Mouse (Mus musculus): Measurements from ENCODE around the gene Tdp2. TPM values are rescaled to one million over a fixed set of nuclear protein-coding genes. Genes with fewer than 3 reads are reported as not detected.

The Tdp2 gene
- polyA plus RNA-seq, 1 experiment from 2014 or later, result 66.3 TPM

DNA sequence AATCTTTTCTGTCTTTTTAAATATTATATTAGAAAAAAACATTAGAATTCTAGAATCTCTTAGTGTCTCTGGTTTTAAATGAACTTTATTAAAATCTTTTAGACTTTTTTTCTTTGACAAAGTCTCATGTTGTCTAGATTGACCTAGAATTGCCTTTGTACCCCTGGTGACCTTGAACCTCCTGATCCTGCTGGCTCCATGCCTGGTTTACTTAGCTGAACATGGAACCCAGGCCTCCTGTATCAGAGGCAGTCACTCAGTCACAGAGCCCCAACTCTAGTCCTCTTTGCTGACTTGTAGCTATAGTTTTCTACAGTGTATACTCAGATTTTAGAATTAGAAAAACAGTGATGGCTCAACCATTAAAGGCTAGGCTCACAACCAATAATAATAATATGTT lies 25.4 kb upstream of the Tdp2 start:
- no peaks in the 10 kb centered on the region for H3K9me3 ChIP-seq (ENCODE audit: low read depth, low read length)
- ATAC-seq (ENCODE audit: insufficient read depth) (no peak), DNase-seq (no peak)
- no peak overlapping the region for H3K9ac ChIP-seq
- H3K36me3 ChIP-seq (ENCODE audit: insufficient read depth), result peaks cover 60% of the 10 kb centered on the region
- H3K4me2 ChIP-seq, result no peak overlapping the region
- no peak for TF ChIP-seq CTCF (IDR thresholded peaks at IDR 0.05; ENCODE audit: low read depth)
- H3K4me3 ChIP-seq (ENCODE audit: low read depth, low read length), result no peak overlapping the region
- H3K27ac ChIP-seq (ENCODE audit: low read depth), result no peak overlapping the region
- H3K4me1 ChIP-seq (ENCODE audit: insufficient read depth), result no peaks in the 10 kb centered on the region
- no peaks in the 10 kb centered on the region for H3K27me3 ChIP-seq (ENCODE audit: insufficient read depth, low read length)

GRCm38 (mm10) chr13:24812521-24812920 lies 19.0 kb upstream of the Tdp2 start:
- 92% methylated on average over 2 of the region's 2 CpGs for WGBS
- ATAC-seq (ENCODE audit: insufficient read depth) (no peak), DNase-seq (no peak)
- Histone ChIP-seq H3K4me1 (ENCODE audit: insufficient read depth) (no peaks in the 10 kb centered on the region), H3K4me3 (ENCODE audit: low read depth, low read length) (no peak overlapping the region), H3K36me3 (ENCODE audit: insufficient read depth) (peaks cover 77% of the 10 kb centered on the region), H3K27me3 (ENCODE audit: insufficient read depth, low read length) (no peaks in the 10 kb centered on the region), H3K9me3 (ENCODE audit: low read depth, low read length) (no peaks in the 10 kb centered on the region), H3K4me2 (no peak overlapping the region), H3K9ac (no peak overlapping the region), H3K27ac (ENCODE audit: low read depth) (no peak overlapping the region)
- no peak for TF ChIP-seq CTCF (IDR thresholded peaks at IDR 0.05; ENCODE audit: low read depth)

DNA sequence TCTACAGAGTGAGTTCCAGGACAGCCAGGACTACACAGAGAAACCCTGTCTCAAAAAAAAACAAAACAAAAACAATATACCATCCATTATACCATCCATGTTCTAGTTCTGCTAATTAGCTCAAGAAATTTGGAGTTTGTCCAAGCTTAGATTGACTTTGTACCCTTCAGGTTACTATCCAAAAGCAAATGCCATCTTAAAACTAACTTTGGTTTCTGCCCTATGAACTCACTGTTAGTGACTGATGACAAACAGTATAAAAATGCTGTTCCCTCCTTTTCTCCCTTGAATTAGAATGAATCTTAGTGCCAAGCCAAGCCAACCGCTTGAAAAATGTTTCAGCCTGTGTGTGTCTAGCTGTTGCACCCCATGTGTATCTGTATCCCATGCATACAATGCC lies 16.9 kb upstream of the Tdp2 start:
- no peaks in the 10 kb centered on the region for H3K27me3 ChIP-seq (ENCODE audit: insufficient read depth, low read length)
- no peak overlapping the region for H3K4me2 ChIP-seq
- WGBS, result 77% methylated on average over 1 of the region's 1 CpGs
- DNase-seq (no peak), ATAC-seq (ENCODE audit: insufficient read depth) (no peak)
- no peak for TF ChIP-seq CTCF (IDR thresholded peaks at IDR 0.05; ENCODE audit: low read depth)
- H3K4me1 ChIP-seq (ENCODE audit: insufficient read depth), result no peaks in the 10 kb centered on the region
- H3K27ac ChIP-seq (ENCODE audit: low read depth), result no peak overlapping the region
- H3K4me3 ChIP-seq (ENCODE audit: low read depth, low read length), result no peak overlapping the region
- no peak overlapping the region for H3K9ac ChIP-seq
- no peaks in the 10 kb centered on the region for H3K9me3 ChIP-seq (ENCODE audit: low read depth, low read length)
- H3K36me3 ChIP-seq (ENCODE audit: insufficient read depth), result peaks cover 65% of the 10 kb centered on the region

DNA sequence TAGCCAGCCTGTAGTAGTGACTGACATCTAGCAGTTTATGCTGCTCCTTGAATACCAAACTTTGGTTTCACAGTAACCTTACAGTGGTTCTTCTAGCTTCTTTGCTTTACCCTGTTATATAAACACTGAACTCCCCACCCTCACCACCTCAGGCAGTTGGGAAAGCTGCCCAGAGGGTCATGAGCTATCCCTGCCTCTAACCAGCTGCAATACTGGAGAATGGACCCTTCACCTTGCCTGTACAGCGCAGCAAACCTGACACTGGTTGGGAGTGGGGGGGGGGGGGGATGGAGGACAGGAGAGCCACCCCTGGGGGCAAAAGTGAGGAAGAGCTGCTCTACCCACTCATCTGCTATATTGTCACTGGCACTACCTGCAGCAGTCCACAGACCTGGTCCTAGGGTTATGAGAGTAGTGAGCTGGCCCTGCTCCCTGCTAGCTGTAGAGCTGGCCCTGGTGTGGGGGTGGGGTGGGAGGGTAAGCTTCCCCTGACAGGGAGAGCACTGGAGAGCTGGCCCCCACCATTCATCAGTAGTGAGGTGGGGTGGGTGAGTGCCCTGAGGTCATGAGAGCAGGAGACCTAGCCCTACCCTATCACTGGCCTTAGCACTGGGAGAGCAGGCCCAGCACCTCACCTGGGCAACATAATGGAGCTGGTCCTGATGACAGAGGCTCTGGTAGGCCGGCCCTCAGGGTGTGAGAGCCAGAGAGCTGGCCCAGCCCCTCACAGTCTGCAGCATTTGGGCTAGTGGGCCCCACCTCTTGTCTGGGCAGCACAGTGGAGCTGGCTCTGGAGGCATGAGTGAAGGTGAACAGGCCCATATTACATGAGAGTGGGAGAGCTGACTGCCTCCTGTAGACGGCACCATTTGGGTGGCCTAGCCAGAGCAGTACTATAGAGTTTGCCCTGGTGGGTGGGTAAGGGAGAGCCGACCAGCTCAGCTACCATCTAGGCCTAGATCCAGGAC lies 15.1 kb upstream of the Tdp2 start:
- Histone ChIP-seq H3K4me3 (ENCODE audit: low read depth, low read length) (no peak overlapping the region), H3K9me3 (ENCODE audit: low read depth, low read length) (no peaks in the 10 kb centered on the region), H3K27me3 (ENCODE audit: insufficient read depth, low read length) (no peaks in the 10 kb centered on the region), H3K9ac (no peak overlapping the region), H3K4me1 (ENCODE audit: insufficient read depth) (no peaks in the 10 kb centered on the region), H3K27ac (ENCODE audit: low read depth) (no peak overlapping the region), H3K36me3 (ENCODE audit: insufficient read depth) (peaks cover 49% of the 10 kb centered on the region), H3K4me2 (no peak overlapping the region)
- WGBS, result 47% methylated on average over 4 of the region's 4 CpGs
- DNase-seq, result no peak
- ATAC-seq (ENCODE audit: insufficient read depth), result peak; percentile 74
- no peak for TF ChIP-seq CTCF (IDR thresholded peaks at IDR 0.05; ENCODE audit: low read depth)

GRCm38 (mm10) chr13:24819931-24820330 lies 11.5 kb upstream of the Tdp2 start:
- DNase-seq, result no peak
- no peak overlapping the region for H3K9ac ChIP-seq
- H3K27ac ChIP-seq (ENCODE audit: low read depth), result no peak overlapping the region
- H3K27me3 ChIP-seq (ENCODE audit: insufficient read depth, low read length), result no peaks in the 10 kb centered on the region
- 74% methylated on average over 1 of the region's 1 CpGs for WGBS
- peaks cover 17% of the 10 kb centered on the region for H3K36me3 ChIP-seq (ENCODE audit: insufficient read depth)
- no peaks in the 10 kb centered on the region for H3K9me3 ChIP-seq (ENCODE audit: low read depth, low read length)
- no peak for TF ChIP-seq CTCF (IDR thresholded peaks at IDR 0.05; ENCODE audit: low read depth)
- H3K4me3 ChIP-seq (ENCODE audit: low read depth, low read length), result no peak overlapping the region
- H3K4me2 ChIP-seq, result no peak overlapping the region
- no peak for ATAC-seq (ENCODE audit: insufficient read depth)
- H3K4me1 ChIP-seq (ENCODE audit: insufficient read depth), result no peaks in the 10 kb centered on the region

- no peaks in the 10 kb centered on the region for H3K27me3 ChIP-seq (ENCODE audit: insufficient read depth, low read length)
- no peak for TF ChIP-seq CTCF (IDR thresholded peaks at IDR 0.05; ENCODE audit: low read depth)
- no peak overlapping the region for H3K9ac ChIP-seq
- H3K4me2 ChIP-seq, result no peak overlapping the region
- H3K4me3 ChIP-seq (ENCODE audit: low read depth, low read length), result no peak overlapping the region
- no peak for DNase-seq
- no peak overlapping the region for H3K27ac ChIP-seq (ENCODE audit: low read depth)
- no peaks in the 10 kb centered on the region for H3K9me3 ChIP-seq (ENCODE audit: low read depth, low read length)
- no peak for ATAC-seq (ENCODE audit: insufficient read depth)
- 78% methylated on average over 16 of the region's 16 CpGs for WGBS
- H3K4me1 ChIP-seq (ENCODE audit: insufficient read depth), result no peaks in the 10 kb centered on the region
- peaks cover 9% of the 10 kb centered on the region; the same call in 1 of the 2 replicates for H3K36me3 ChIP-seq (ENCODE audit: insufficient read depth)
Measured at GRCm38 (mm10) chr13:24822663-24823343, 8.7 kb upstream of the Tdp2 start.

GRCm38 (mm10) chr13:24824647-24825046 lies 6.8 kb upstream of the Tdp2 start:
- Histone ChIP-seq H3K9me3 (ENCODE audit: low read depth, low read length) (no peaks in the 10 kb centered on the region), H3K36me3 (ENCODE audit: insufficient read depth) (peaks cover under 1% of the 10 kb centered on the region; the same call in 1 of the 2 replicates), H3K4me1 (ENCODE audit: insufficient read depth) (no peaks in the 10 kb centered on the region; the same call in 1 of the 2 replicates), H3K9ac (no peak overlapping the region), H3K27me3 (ENCODE audit: insufficient read depth, low read length) (no peaks in the 10 kb centered on the region), H3K4me2 (no peak overlapping the region), H3K4me3 (ENCODE audit: low read depth, low read length) (no peak overlapping the region), H3K27ac (ENCODE audit: low read depth) (no peak overlapping the region)
- WGBS, result 86% methylated on average over 4 of the region's 4 CpGs
- no peak for ATAC-seq (ENCODE audit: insufficient read depth)
- TF ChIP-seq CTCF (IDR thresholded peaks at IDR 0.05; ENCODE audit: low read depth), result no peak
- no peak for DNase-seq
